Mouse (Mus musculus): ENCODE measurements around the gene BC024978.

- TF ChIP-seq CTCF (IDR thresholded peaks at IDR 0.05) (no peak), EP300 (IDR thresholded peaks at IDR 0.05) (no peak)
These were observed 31.7 kb downstream of the BC024978 start for GRCm38 (mm10) chr7:27227276-27227675.

Data from lung, postnatal 0 days (tissue).